Mouse (Mus musculus) thymus, adult 2 months (tissue): ENCODE data around the gene Kmt2e.

ENCODE experiments used
- CTCF ChIP-seq: fragments of 200-500 bp; IDR thresholded peaks from 2 replicates; pipeline ENCODE4 v1.5.1; 2012; ENCODE audit warnings: mild to moderate bottlenecking, control low read depth, low read length, moderate library complexity, borderline replicate concordance; ENCODE audit not compliant: control insufficient read depth, poor library complexity, insufficient read depth; ENCODE audit errors: extremely low read depth
- POLR2A ChIP-seq: fragments of 200-500 bp; IDR thresholded peaks from 2 replicates; pipeline ENCODE4 v1.6.1; 2012; ENCODE audit warnings: mild to moderate bottlenecking, low read length, control low read depth, moderate library complexity; ENCODE audit not compliant: control insufficient read depth, poor library complexity, insufficient read depth; ENCODE audit errors: extremely low read depth

- TF ChIP-seq POLR2A (peak; percentile 100), CTCF (no peak; the same call in 1 of the 2 replicates)
Measured at GRCm38 (mm10) chr5:23432708-23433645, 1.3 kb upstream of the Kmt2e start.
